Mouse (Mus musculus) brown adipose tissue, adult 24 weeks (tissue): ENCODE measurements around the gene Syt8. TPM values are rescaled to one million over a fixed set of nuclear protein-coding genes. Genes with fewer than 3 reads are reported as not detected.

ENCODE experiments used
- H3K27ac ChIP-seq: fragments of 200-500 bp; replicated peaks from 2 replicates; pipeline ENCODE4 v1.5.1; 2012; ENCODE audit warnings: low read depth, mild to moderate bottlenecking, low read length
- H3K4me1 ChIP-seq: fragments of 200-500 bp; 2 replicates; pipeline ENCODE4 v1.6.1; 2012; ENCODE audit warnings: low read length, mixed read lengths; ENCODE audit not compliant: control insufficient read depth, insufficient read depth, insufficient read length
- H3K4me3 ChIP-seq: fragments of 200-500 bp; 2 replicates; pipeline ENCODE4 v1.5.1; 2012; ENCODE audit warnings: low read depth, mild to moderate bottlenecking, low read length, moderate library complexity; ENCODE audit not compliant: insufficient read depth
- polyA plus RNA-seq: library from polyadenylated mRNA; stranded (reverse); fragments of >200 nt; gene quantifications from 2 replicates; pipeline ENCODE4 v1.2.4, GENCODE M21; 2012; ENCODE audit not compliant: missing spikeins, insufficient read depth, insufficient read length

The Syt8 gene
- polyA plus RNA-seq, 1 experiment, result not detected

DNA sequence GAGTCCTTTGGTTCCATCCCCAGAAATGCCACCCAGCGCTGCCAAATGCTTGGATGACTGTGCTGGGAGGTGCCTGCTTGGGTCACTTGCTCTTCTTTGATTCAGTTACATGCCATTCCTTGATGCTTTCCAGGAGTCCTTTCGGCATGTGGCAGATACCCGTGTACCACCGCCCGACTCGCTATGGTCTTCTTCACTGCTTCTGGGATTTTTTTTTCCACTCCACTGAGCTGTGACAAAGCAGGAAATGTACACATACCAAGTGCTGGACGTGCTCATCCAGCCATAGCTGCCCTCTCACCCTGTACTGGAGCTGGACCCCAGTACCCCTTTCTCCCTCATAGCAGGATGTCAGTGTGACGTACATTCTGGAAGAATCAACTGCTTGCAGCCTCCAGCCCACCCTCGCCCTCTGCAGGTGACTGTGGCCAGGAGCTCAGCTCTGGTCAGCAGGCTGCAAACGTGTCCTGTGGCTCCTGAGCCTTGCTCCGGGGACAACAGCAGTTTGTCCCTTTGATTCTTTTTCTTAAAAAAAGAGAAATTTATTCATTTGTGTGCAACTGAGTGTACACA is 8.9 kb upstream of the Syt8 start:
- H3K27ac ChIP-seq, result no peak overlapping the region
- no peak overlapping the region for H3K4me3 ChIP-seq
- no peaks in the 10 kb centered on the region for H3K4me1 ChIP-seq

DNA sequence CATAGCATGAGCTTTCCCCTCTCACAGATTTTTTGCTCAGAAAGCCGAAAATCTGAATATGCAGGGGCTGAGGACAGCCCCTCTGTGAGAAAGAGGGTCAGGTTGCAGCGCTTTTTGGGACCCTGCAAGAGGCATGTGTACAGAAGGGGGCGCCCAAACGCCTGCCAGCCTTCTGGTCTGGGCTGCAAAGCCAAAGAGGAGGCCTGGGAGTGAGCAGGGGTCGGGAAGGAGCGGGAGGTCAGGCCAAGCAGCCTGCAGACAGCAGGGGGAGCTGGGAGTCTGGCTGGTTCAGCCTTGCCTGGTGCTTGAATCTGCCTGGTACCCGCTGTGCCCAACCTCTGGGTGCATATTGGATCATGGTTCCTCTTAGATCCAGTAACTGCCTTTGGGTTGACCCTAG is 6.4 kb upstream of the Syt8 start:
- Histone ChIP-seq H3K27ac (no peak overlapping the region), H3K4me3 (no peak overlapping the region), H3K4me1 (no peaks in the 10 kb centered on the region)

DNA sequence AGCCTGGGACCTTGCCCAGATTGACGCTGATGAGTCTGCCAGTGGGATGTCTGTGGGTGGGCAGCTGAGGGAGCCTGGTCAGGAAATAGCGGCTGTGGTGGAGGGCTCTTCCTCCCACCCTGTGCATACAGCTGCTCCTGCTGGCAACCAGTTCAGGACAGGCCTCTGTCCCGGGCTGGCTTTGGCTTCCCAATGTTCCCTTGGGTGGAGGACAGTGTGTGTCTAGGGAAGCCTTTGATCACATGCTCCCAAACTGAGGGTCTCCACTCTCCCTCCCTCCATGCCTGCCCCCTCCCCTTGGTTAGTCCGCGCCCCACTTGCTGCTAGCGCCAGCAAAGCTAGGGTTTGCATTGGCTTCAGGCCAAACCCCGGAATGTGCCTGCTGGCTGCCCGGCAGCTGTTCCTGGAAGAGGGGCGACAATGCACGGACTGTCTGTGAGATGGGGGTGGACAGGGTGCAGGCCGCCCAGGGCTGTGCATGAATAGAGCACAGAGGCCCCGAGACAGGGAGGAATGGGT is 4.4 kb upstream of the Syt8 start:
- H3K27ac ChIP-seq, result no peak overlapping the region

DNA sequence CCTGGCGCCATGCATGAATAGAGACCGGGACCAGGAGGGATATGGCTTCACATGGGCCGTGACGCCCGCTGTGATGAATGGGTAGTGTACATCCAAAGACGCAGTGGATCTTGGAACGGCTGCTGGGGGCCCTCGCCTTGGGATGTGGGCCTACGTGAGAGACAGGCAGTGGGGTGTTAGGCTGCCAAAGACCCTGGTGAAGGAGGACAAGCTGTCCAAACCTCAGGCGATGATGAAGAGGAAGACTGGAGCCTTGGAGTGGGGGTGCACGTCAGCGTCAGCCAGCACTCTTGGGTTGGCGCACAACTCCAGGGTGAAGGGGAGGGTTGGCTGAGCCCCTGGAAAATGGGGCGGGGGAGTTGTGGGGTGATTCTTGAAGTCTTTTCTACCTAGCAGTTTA is 3.5 kb upstream of the Syt8 start:
- Histone ChIP-seq H3K4me3 (no peak overlapping the region), H3K4me1 (no peaks in the 10 kb centered on the region), H3K27ac (no peak overlapping the region)

More for the DNA sequence above, 4.4 kb upstream of the Syt8 start:
- Histone ChIP-seq H3K4me1 (no peaks in the 10 kb centered on the region), H3K4me3 (no peak overlapping the region)

GRCm38 (mm10) chr7:142433623-142434022 is 1.0 kb upstream of the Syt8 start:
- H3K4me1 ChIP-seq, result 0 out of 2 replicates have a peak, but pooled peaks cover 2% of the 10 kb centered on the region
- no peak overlapping the region for H3K27ac ChIP-seq
- H3K4me3 ChIP-seq, result no peak overlapping the region

GRCm38 (mm10) chr7:142435524-142435923 is 874 bp downstream of the Syt8 start:
- 0 out of 2 replicates have a peak, but pooled peaks cover 2% of the 10 kb centered on the region for H3K4me1 ChIP-seq
- H3K4me3 ChIP-seq, result no peak overlapping the region
- no peak overlapping the region for H3K27ac ChIP-seq

GRCm38 (mm10) chr7:142437324-142437723 is 2.7 kb downstream of the Syt8 start:
- Histone ChIP-seq H3K4me3 (no peak overlapping the region), H3K27ac (no peak overlapping the region), H3K4me1 (0 out of 2 replicates have a peak, but pooled peaks cover 2% of the 10 kb centered on the region)

GRCm38 (mm10) chr7:142439966-142440365 is 5.3 kb downstream of the Syt8 start:
- 0 out of 2 replicates have a peak, but pooled peaks cover 2% of the 10 kb centered on the region for H3K4me1 ChIP-seq
- no peak overlapping the region for H3K27ac ChIP-seq
- H3K4me3 ChIP-seq, result no peak overlapping the region

- H3K27ac ChIP-seq, result no peak overlapping the region
- no peak overlapping the region for H3K4me3 ChIP-seq
- 0 out of 2 replicates have a peak, but pooled peaks cover 2% of the 10 kb centered on the region for H3K4me1 ChIP-seq
Observed at GRCm38 (mm10) chr7:142440657-142441114, 6.0 kb downstream of the Syt8 start.

DNA sequence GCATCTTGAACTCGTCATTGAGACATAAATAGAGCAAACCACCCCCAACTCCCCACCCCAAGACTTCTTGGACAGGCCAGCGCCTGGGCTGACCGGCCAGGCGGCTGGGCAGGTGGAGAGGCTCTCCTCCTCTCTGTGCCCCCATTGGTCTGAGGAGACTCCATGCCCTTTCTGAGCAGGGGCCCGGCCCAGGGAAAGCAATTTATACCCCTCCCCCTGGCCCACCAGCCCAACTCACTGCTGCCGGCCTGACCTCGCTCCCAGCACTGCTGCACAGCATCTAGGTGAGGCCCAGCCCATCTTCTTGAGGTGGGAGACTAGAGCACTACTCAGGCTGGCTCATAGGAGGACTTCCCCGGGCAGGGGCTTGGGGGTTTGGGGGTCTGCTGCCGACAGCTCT is 6.9 kb downstream of the Syt8 start, which contains the start of gene Tnni2:
Gene Tnni2, plus strand, starts transcription at position 224 of the 400 bp plus-strand sequence.
- Histone ChIP-seq H3K4me3 (peak within 1 kb of the TSS; percentile 8; the same call in 1 of the 2 replicates), H3K27ac (0 out of 2 replicates have a peak within 1 kb of the TSS, but pooled peaks have one; percentile 13), H3K4me1 (0 out of 2 replicates have a peak, but pooled peaks cover 2% of the 10 kb centered on the region)

DNA sequence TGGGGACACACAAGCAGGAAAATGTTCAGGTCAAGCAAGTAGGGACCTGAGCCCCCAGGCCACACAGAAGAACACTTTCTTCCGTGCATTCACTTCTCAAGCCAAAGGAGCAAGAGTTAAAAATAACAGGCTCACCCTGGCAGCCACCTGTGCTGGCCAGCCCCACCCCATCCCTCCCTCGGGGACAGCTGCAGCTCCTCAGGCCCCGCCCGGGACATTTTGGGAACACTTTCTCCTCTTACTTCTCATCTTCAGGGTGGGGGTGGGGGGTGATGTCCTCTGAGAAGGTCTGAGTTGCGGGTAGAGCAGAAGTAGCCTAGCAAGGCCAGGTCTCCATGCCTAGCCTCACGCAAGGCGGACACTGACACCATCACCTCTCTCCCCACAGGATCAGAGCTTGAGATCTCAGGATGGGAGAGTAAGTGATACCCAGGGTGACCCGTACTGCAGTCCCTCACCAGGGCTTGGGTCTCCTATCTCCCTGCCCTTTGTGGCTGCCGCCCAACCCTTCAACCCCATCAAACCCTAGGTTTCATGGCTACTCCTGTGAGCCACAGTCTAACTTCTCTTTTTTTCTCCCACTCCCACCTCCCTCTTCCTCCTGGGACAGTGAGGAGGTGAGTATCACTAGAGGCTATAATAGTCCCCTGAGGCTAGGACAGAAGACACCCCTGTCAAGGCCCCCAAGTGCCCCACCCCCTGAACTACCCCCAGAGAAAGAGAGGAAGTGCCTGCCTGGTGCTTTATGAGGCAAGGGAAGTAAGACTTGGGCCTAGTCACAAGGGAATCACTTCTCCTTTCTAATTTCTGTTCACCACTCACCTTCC is 7.6 kb downstream of the Syt8 start:
- H3K4me1 ChIP-seq, result 0 out of 2 replicates have a peak, but pooled peaks cover 1% of the 10 kb centered on the region
- peak overlapping the region; percentile 8; the same call in 1 of the 2 replicates for H3K4me3 ChIP-seq
- peak overlapping the region; percentile 13; the same call in 1 of the 2 replicates for H3K27ac ChIP-seq

GRCm38 (mm10) chr7:142442908-142443420 is 8.3 kb downstream of the Syt8 start:
- no peak overlapping the region for H3K4me3 ChIP-seq
- H3K27ac ChIP-seq, result peak overlapping the region; percentile 42

DNA sequence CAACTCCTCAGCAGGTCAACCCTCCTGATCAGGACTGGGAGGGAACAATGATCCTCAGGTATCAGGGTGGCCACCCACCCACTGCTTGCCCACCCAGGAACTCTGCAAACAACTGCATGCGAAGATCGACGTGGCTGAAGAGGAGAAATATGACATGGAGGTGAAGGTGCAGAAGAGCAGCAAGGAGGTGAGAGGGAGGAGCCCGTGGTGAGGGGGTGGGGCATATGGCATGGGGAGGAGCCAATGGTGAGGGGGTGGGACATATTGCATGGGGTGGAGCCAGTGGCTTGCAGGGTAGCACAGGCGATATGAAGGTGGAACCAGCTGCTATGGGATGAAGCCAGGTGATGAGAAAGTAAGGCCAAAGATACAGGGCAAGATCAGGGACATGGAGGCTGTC is 8.8 kb downstream of the Syt8 start:
- no peaks in the 10 kb centered on the region for H3K4me1 ChIP-seq
- no peak overlapping the region for H3K4me3 ChIP-seq
- H3K27ac ChIP-seq, result peak overlapping the region; percentile 42; the same call in 1 of the 2 replicates

More at GRCm38 (mm10) chr7:142442908-142443420, 8.3 kb downstream of the Syt8 start:
- H3K4me1 ChIP-seq, result no peaks in the 10 kb centered on the region

DNA sequence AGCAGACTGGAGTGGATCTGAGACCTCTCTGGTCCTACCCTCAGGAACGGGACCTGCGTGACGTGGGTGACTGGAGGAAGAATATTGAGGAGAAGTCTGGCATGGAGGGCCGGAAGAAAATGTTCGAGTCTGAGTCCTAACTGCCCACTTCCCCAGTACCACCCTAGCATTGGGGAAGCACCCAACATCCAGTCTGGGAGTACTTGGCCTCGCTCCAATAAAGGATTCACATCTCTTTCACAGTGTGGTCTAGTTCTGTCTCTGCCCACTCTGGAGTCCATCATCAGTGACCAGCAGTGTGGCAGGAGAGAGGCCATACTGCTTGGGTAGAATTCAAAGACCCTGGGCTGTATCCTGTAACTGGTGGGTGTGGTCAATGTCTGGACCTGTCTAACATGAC is 9.5 kb downstream of the Syt8 start:
- Histone ChIP-seq H3K27ac (no peak overlapping the region), H3K4me3 (no peak overlapping the region)

DNA sequence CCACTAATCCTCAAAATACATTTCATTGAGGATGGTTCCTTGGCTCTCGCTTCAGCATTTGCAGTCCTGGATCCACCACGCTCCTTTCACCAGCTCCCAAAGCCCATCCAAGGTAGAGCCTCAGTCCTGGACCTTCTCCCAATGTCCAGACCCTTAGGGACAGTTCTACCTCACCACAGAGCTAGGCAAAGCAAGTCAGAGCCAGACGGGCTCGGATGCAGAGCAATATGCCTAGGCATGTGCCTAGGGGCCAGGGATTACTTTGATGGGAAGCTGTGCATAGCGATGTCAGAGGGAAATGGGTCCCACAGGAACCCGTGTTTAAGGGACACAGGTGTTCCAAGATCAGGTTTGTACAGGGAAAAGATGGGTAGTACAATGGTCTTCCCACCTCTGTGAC is 10.7 kb downstream of the Syt8 start:
- Histone ChIP-seq H3K27ac (no peak overlapping the region), H3K4me1 (no peaks in the 10 kb centered on the region)

More for the DNA sequence above, 9.5 kb downstream of the Syt8 start:
- no peaks in the 10 kb centered on the region for H3K4me1 ChIP-seq

More for the DNA sequence above, 10.7 kb downstream of the Syt8 start:
- no peak overlapping the region for H3K4me3 ChIP-seq
